Mouse (Mus musculus) E14TG2a.4 (cell line): ENCODE data around the gene Krt23.

Experiments used
- CTCF ChIP-seq: conservative IDR thresholded peaks from 2 replicates; pipeline ENCODE4 v1.5.1; 2014; ENCODE audit warnings: low read length
- POU5F1 ChIP-seq: IDR thresholded peaks from 2 replicates; pipeline ENCODE4 v1.6.1; 2014; ENCODE audit warnings: low read length, borderline replicate concordance

GRCm38 (mm10) chr11:99491040-99491439 is 1.9 kb downstream of the Krt23 start:
- no peak for TF ChIP-seq CTCF
- TF ChIP-seq POU5F1, result no peak
